Mouse (Mus musculus) kidney, embryonic 15.5 days (tissue): ENCODE measurements around the gene Gm13090. TPM values are rescaled to one million over a fixed set of nuclear protein-coding genes. Genes with fewer than 3 reads are reported as not detected.

Experiments
- ATAC-seq: fragments of 200-750 bp; cut with Nextera tagmentation; replicated peaks from 2 replicates; pipeline ENCODE4 v1.8.0; 2017; ENCODE audit warnings: moderate TSS enrichment; ENCODE audit not compliant: low FRiP score
- H3K27ac ChIP-seq: fragments of 300-500 bp; sonication (generic); 2 replicates; pipeline ENCODE4 v1.5.1; 2015; ENCODE audit warnings: mild to moderate bottlenecking, inconsistent platforms
- H3K27me3 ChIP-seq: fragments of 300-500 bp; sonication (generic); 2 replicates; pipeline ENCODE4 v1.6.1; 2015; ENCODE audit warnings: inconsistent platforms
- H3K36me3 ChIP-seq: fragments of 300-500 bp; sonication (generic); 2 replicates; pipeline ENCODE4 v1.6.1; 2015; ENCODE audit warnings: inconsistent platforms
- H3K4me1 ChIP-seq: fragments of 300-500 bp; sonication (generic); 2 replicates; pipeline ENCODE4 v1.6.1; 2015; ENCODE audit warnings: inconsistent platforms
- H3K4me2 ChIP-seq: fragments of 300-500 bp; sonication (generic); 2 replicates; pipeline ENCODE4 v1.6.1; 2015; ENCODE audit warnings: moderate library complexity, mild to moderate bottlenecking, inconsistent platforms
- H3K4me3 ChIP-seq: fragments of 300-500 bp; sonication (generic); replicated peaks from 2 replicates; pipeline ENCODE4 v1.5.1; 2015; ENCODE audit warnings: mild to moderate bottlenecking, inconsistent platforms
- H3K9ac ChIP-seq: fragments of 300-500 bp; sonication (generic); 2 replicates; pipeline ENCODE4 v1.6.1; 2015; ENCODE audit warnings: mild to moderate bottlenecking, inconsistent platforms
- H3K9me3 ChIP-seq: fragments of 300-500 bp; sonication (generic); replicated peaks from 2 replicates; pipeline ENCODE4 v1.6.1; 2016; ENCODE audit warnings: inconsistent platforms
- WGBS: fragments of 180-500 bp; shearing (Covaris S2); methylation state at CpG from one replicate; pipeline ENCODE4 v1.1.7; 2015; ENCODE audit warnings: mixed read lengths; 5-methylcytosine and 5-hydroxymethylcytosine counted together
- polyA plus RNA-seq: library from polyadenylated mRNA; unstranded; fragments of >200 nt; fragmentation: Nextera tagmentation; extraction: Ambion mirVana; gene quantifications from 2 replicates; pipeline ENCODE4 v1.2.1, GENCODE M21; 2015

The Gm13090 gene
- polyA plus RNA-seq, 1 experiment from 2014 or later = not detected

- no peak for ATAC-seq
- no peak overlapping the region for H3K9ac ChIP-seq
- H3K4me3 ChIP-seq = no peak overlapping the region
- H3K9me3 ChIP-seq = no peaks in the 10 kb centered on the region
- WGBS = 84% methylated on average over 7 of the region's 7 CpGs
- H3K27ac ChIP-seq = no peak overlapping the region
- no peaks in the 10 kb centered on the region for H3K27me3 ChIP-seq
- H3K36me3 ChIP-seq = peaks cover 17% of the 10 kb centered on the region
- H3K4me2 ChIP-seq = no peak overlapping the region
- no peaks in the 10 kb centered on the region for H3K4me1 ChIP-seq
Observed at GRCm38 (mm10) chr4:151070962-151071361, 18.4 kb upstream of the Gm13090 start.

DNA sequence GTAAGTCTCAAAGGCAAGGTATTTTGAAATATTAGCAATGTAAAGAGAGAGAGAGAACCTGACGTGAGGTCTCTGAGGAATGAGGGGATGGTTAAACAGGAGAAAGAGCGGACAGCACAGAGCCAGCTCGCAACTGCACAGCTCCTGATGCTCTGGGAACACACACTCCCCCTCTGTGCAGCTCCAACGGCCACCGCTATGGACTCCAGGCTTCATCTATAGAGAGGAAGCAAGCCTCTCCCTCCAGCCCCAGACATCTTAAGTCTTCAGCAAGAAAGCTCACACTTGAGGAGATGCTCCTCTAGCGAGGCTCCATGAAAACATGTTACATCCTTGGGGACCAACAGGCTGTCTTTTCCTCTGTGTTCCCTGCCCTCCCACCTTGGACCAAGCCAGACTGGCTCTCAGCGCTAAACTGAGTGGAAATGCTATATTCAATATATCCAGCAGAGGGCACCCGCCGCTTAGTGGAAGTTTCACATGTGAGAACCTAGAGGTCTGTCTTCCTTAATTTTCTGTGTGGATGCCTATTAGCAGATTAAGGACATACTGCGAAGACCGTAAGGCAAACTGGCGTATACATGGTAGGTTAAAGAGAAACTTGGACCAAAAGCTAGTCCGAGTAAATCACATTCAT lies 16.1 kb upstream of the Gm13090 start:
- peaks cover 32% of the 10 kb centered on the region; the same call in 1 of the 2 replicates for H3K36me3 ChIP-seq
- H3K9ac ChIP-seq = no peak overlapping the region
- H3K9me3 ChIP-seq = no peaks in the 10 kb centered on the region
- H3K4me3 ChIP-seq = no peak overlapping the region
- no peak overlapping the region for H3K4me2 ChIP-seq
- peak; percentile 49; the same call in 1 of the 2 replicates for ATAC-seq
- H3K27ac ChIP-seq = no peak overlapping the region
- no peaks in the 10 kb centered on the region for H3K27me3 ChIP-seq
- WGBS = 55% methylated on average over 13 of the region's 13 CpGs
- no peaks in the 10 kb centered on the region for H3K4me1 ChIP-seq

DNA sequence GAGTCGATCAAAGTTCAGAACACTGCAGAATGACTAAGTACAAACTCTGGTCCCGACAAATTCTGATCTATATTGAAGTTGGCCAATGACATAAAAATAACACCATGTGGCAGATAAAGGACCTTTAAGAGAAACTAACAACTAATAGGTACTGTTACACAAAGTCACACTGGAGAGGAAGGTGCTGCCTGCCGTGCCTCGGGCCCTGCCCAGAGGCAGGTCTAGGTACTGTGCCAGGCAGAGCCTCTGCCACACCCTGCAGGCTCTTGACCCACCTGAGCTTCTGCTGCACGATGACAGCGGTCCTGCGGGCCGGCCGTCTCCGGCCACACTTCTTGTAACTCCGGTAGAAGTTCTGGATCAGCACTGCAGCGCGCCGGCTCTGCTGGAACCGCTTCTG lies 14.6 kb upstream of the Gm13090 start:
- Histone ChIP-seq H3K9me3 (no peaks in the 10 kb centered on the region), H3K27ac (no peak overlapping the region), H3K36me3 (peaks cover 44% of the 10 kb centered on the region; the same call in 1 of the 2 replicates), H3K9ac (no peak overlapping the region), H3K4me3 (no peak overlapping the region), H3K4me1 (no peaks in the 10 kb centered on the region), H3K4me2 (no peak overlapping the region), H3K27me3 (no peaks in the 10 kb centered on the region)
- ATAC-seq = no peak
- WGBS = 94% methylated on average over 15 of the region's 15 CpGs

DNA sequence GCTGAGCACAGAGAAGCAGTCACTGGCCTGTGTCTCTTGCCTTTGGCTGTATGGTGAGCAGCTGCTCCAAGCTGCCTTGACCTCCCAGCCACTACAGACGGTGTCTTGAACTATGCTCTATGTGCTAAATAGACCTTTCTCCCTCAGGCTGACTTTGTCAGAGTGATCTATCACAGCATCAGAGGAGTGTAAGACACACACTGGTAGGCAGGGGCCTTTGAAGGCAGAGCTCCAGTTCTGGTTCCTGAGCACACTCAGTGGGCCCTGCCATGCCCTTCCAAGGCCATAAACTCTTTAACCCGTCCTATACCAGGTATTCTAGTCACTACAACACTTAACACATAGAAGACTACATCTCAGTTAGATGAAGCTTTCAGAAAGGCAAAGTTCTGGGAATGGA lies 8.0 kb upstream of the Gm13090 start:
- no peaks in the 10 kb centered on the region for H3K9me3 ChIP-seq
- no peak overlapping the region for H3K4me2 ChIP-seq
- ATAC-seq = peak; percentile 62
- H3K36me3 ChIP-seq = peaks cover 44% of the 10 kb centered on the region; the same call in 1 of the 2 replicates
- no peak overlapping the region for H3K9ac ChIP-seq
- 0 out of 2 replicates have a peak overlapping the region, but pooled peaks have one; percentile 48 for H3K27ac ChIP-seq
- 0 out of 2 replicates have a peak, but pooled peaks cover 5% of the 10 kb centered on the region for H3K4me1 ChIP-seq
- no peaks in the 10 kb centered on the region for H3K27me3 ChIP-seq
- H3K4me3 ChIP-seq = no peak overlapping the region
- WGBS = 42% methylated on average over 2 of the region's 2 CpGs

GRCm38 (mm10) chr4:151081977-151082376 lies 7.4 kb upstream of the Gm13090 start:
- Histone ChIP-seq H3K4me1 (0 out of 2 replicates have a peak, but pooled peaks cover 5% of the 10 kb centered on the region), H3K27ac (no peak overlapping the region), H3K4me2 (no peak overlapping the region), H3K9me3 (no peaks in the 10 kb centered on the region), H3K36me3 (peaks cover 42% of the 10 kb centered on the region; the same call in 1 of the 2 replicates), H3K9ac (no peak overlapping the region), H3K4me3 (no peak overlapping the region), H3K27me3 (no peaks in the 10 kb centered on the region)
- WGBS = 90% methylated on average over 13 of the region's 13 CpGs
- no peak for ATAC-seq

- Histone ChIP-seq H3K36me3 (peaks cover 34% of the 10 kb centered on the region; the same call in 1 of the 2 replicates), H3K4me1 (0 out of 2 replicates have a peak, but pooled peaks cover 5% of the 10 kb centered on the region), H3K9me3 (no peaks in the 10 kb centered on the region), H3K4me2 (no peak overlapping the region), H3K4me3 (no peak overlapping the region), H3K27me3 (no peaks in the 10 kb centered on the region), H3K27ac (no peak overlapping the region), H3K9ac (no peak overlapping the region)
- ATAC-seq = no peak
- WGBS = 83% methylated on average over 5 of the region's 5 CpGs
Observed at GRCm38 (mm10) chr4:151083027-151083426, 6.3 kb upstream of the Gm13090 start.

DNA sequence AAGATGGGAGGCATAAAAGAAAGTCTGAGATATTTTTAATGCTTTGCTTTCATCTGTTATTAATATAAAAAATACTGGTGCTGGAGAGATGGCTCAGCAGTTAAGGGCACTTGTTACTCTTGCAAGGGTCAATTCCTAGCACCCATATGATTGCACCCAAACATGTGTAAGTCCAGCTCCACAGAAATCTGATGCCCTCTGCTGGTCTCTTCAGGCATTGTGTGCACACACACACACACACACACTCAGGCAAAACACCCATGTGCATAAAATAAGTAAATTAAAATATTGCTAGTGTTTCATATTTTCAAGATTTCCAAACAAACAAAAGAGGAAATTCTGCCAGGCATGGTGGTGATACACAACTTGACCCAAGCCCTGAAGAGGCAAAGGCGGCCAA lies 2.0 kb upstream of the Gm13090 start:
- no peak for ATAC-seq
- H3K27ac ChIP-seq = no peak overlapping the region
- no peak overlapping the region for H3K4me2 ChIP-seq
- no peak overlapping the region for H3K4me3 ChIP-seq
- H3K9me3 ChIP-seq = no peaks in the 10 kb centered on the region
- H3K27me3 ChIP-seq = no peaks in the 10 kb centered on the region
- peaks cover 7% of the 10 kb centered on the region for H3K4me1 ChIP-seq
- H3K9ac ChIP-seq = no peak overlapping the region
- 95% methylated on average over 1 of the region's 1 CpGs for WGBS
- H3K36me3 ChIP-seq = peaks cover 24% of the 10 kb centered on the region; the same call in 1 of the 2 replicates

DNA sequence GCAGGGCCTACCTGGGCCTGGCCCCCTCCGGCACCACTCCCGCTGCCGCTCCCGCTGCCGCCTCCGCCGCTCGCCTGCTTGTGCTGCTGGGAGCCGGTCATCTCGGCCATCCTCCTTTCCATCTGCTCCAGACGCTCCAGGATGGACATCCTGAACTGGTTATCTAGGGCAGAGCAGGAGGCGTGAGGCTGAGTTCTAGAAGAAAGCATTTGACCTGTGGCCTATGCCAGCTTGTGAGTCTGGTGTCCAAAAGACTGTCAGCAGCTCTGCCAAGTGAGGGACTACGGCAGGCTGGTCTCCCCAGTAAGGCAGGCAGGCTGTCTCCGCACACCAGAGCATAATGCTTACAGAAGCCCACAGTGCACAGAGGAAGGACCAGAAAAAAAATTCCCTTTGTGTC lies 551 bp upstream of the Gm13090 start:
- ATAC-seq = no peak
- 87% methylated on average over 14 of the region's 14 CpGs for WGBS
- H3K27me3 ChIP-seq = no peaks in the 10 kb centered on the region

GRCm38 (mm10) chr4:151095207-151095606 lies 5.8 kb downstream of the Gm13090 start:
- no peak for ATAC-seq
- WGBS = 42% methylated on average over 2 of the region's 2 CpGs

More for the DNA sequence above, 551 bp upstream of the Gm13090 start:
- Histone ChIP-seq H3K27ac (no peak overlapping the region), H3K4me2 (no peak overlapping the region), H3K36me3 (peaks cover 19% of the 10 kb centered on the region; the same call in 1 of the 2 replicates), H3K4me1 (peaks cover 7% of the 10 kb centered on the region), H3K9me3 (no peaks in the 10 kb centered on the region), H3K4me3 (no peak overlapping the region), H3K9ac (no peak overlapping the region)

DNA sequence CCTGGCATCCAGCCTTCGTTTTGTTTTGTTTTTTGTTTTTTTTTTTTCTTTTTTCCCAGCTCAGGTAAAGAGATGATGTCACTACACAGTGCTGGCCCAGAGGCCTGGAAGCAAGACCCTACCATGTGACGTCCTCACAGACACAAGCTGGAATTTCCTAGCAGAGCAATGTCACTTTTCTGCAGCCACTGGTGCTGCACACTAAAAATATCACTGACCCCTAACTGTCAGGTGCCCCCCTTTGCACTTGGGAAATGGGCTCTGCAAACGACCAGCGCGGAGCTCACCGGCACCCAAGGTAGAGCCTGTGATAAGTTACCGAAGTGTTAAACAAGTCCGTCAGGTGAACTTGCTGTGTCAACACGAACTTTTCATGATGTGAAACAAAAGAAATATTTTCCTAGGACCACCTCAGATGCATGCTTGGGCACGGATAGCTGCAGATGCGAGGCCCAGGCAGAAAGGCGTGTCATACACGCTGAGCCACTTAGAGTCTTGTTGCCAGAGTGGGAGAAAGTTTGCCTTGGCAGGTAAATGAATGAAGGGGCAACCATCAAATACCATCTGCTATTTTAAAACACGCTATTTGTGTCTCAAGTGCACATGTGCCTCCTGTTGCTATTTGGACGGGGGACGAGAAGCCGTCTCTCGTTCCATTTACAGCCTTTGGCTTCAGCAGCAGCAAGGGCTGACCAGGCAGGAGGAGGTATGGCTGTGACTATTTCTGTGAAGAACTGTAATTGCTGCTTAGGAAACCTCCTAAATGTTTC lies 7.1 kb downstream of the Gm13090 start:
- Histone ChIP-seq H3K9ac (no peak overlapping the region), H3K4me1 (peaks cover 13% of the 10 kb centered on the region), H3K9me3 (0 out of 2 replicates have a peak, but pooled peaks cover under 1% of the 10 kb centered on the region), H3K36me3 (no peaks in the 10 kb centered on the region), H3K4me2 (no peak overlapping the region), H3K4me3 (no peak overlapping the region), H3K27ac (no peak overlapping the region), H3K27me3 (no peaks in the 10 kb centered on the region)
- no peak for ATAC-seq
- 67% methylated on average over 18 of the region's 18 CpGs for WGBS

More at GRCm38 (mm10) chr4:151095207-151095606, 5.8 kb downstream of the Gm13090 start:
- Histone ChIP-seq H3K4me1 (peaks cover 20% of the 10 kb centered on the region), H3K4me2 (no peak overlapping the region), H3K9me3 (no peaks in the 10 kb centered on the region), H3K4me3 (no peak overlapping the region), H3K27ac (no peak overlapping the region), H3K9ac (no peak overlapping the region), H3K27me3 (no peaks in the 10 kb centered on the region), H3K36me3 (no peaks in the 10 kb centered on the region)

DNA sequence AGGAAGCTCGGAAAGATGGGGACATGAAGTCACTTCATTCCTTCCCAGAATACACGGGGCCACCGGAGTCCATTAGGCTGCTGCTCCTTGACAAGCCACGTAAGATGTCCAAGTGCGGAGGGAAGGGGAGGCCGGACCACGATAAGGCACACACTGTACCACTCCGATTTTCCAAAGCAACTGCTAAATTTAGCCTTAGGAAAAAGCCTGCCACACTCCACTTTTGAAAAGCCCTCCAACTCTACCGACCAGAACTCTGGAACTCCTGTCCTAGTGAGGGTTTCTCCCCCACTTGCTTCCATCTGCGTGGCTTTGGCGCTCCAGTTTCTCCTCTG lies 7.7 kb downstream of the Gm13090 start:
- Histone ChIP-seq H3K36me3 (no peaks in the 10 kb centered on the region), H3K27me3 (no peaks in the 10 kb centered on the region), H3K9ac (no peak overlapping the region), H3K4me3 (no peak overlapping the region), H3K4me2 (no peak overlapping the region), H3K9me3 (0 out of 2 replicates have a peak, but pooled peaks cover 4% of the 10 kb centered on the region), H3K27ac (no peak overlapping the region), H3K4me1 (peaks cover 13% of the 10 kb centered on the region)
- 81% methylated on average over 11 of the region's 11 CpGs for WGBS
- no peak for ATAC-seq

DNA sequence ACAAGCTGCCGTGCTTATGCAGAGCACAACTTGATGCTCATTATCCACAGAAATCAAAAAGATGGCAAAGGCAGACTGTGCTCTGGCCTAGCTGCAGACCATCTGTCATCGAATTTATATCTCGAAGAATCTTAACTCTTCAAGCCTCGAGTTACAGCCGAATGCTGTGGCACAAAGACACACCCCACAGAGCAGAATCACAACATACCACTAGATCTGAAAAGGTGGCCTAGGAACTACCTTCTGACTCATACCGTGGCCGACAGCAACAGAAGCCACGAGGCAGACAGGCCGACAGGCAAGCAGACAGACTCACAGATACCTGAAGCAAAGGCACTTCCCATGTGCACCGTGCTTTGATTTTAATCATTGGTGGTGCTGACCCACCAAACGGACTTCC lies 14.3 kb downstream of the Gm13090 start:
- H3K27ac ChIP-seq = no peak overlapping the region
- peaks cover 19% of the 10 kb centered on the region for H3K4me1 ChIP-seq
- 0 out of 2 replicates have a peak, but pooled peaks cover 4% of the 10 kb centered on the region for H3K9me3 ChIP-seq
- H3K4me2 ChIP-seq = no peak overlapping the region
- H3K36me3 ChIP-seq = no peaks in the 10 kb centered on the region
- ATAC-seq = no peak
- H3K27me3 ChIP-seq = peaks cover 27% of the 10 kb centered on the region
- H3K4me3 ChIP-seq = no peak overlapping the region
- 84% methylated on average over 11 of the region's 11 CpGs for WGBS
- no peak overlapping the region for H3K9ac ChIP-seq
